Mouse (Mus musculus) midbrain, embryonic 14.5 days (tissue): ENCODE measurements at regions not wholly inside any gene's neighbourhood (a gene's known extent, or its start where the extent isn't known, plus 50 kb on each side); places are given as distances from the start of the nearest gene placed in this dataset.

ENCODE experiments used
- ATAC-seq: fragments of 200-750 bp; cut with Nextera tagmentation; 2 replicates; pipeline ENCODE4 v1.8.0; 2017; ENCODE audit warnings: moderate number of reproducible peaks, moderate library complexity; ENCODE audit not compliant: low FRiP score, low TSS enrichment
- DNase-seq: peaks from one replicate; pipeline ENCODE4 v3.0.0-alpha.2; 2015
- H3K27ac ChIP-seq: fragments of 300-500 bp; sonication (generic); replicated peaks from 2 replicates; pipeline ENCODE4 v1.5.1; 2014; ENCODE audit warnings: mild to moderate bottlenecking, low read depth, low read length, moderate library complexity
- H3K27me3 ChIP-seq: fragments of 300-500 bp; sonication (generic); 2 replicates; pipeline ENCODE4 v1.6.1; 2014; ENCODE audit warnings: low read length, control low read depth, mixed read lengths; ENCODE audit not compliant: control insufficient read depth, insufficient read depth
- H3K36me3 ChIP-seq: fragments of 300-500 bp; sonication (generic); 2 replicates; pipeline ENCODE4 v1.6.1; 2014; ENCODE audit warnings: low read length, control low read depth; ENCODE audit not compliant: control insufficient read depth, insufficient read depth
- H3K4me1 ChIP-seq: fragments of 300-500 bp; sonication (generic); 2 replicates; pipeline ENCODE4 v1.6.1; 2014; ENCODE audit warnings: mild to moderate bottlenecking, antibody characterized with exemption, low read length, control low read depth; ENCODE audit not compliant: control insufficient read depth, insufficient read depth
- H3K4me2 ChIP-seq: fragments of 300-500 bp; sonication (generic); 2 replicates; pipeline ENCODE4 v1.6.1; 2014; ENCODE audit warnings: mild to moderate bottlenecking, low read length, moderate library complexity
- H3K4me3 ChIP-seq: fragments of 300-500 bp; sonication (generic); replicated peaks from 2 replicates; pipeline ENCODE4 v1.5.1; 2014; ENCODE audit warnings: low read depth, low read length
- H3K9ac ChIP-seq: fragments of 300-500 bp; sonication (generic); replicated peaks from 2 replicates; pipeline ENCODE4 v1.6.1; 2014; ENCODE audit warnings: mild to moderate bottlenecking, low read length, moderate library complexity
- H3K9me3 ChIP-seq: fragments of 300-500 bp; sonication (generic); 2 replicates; pipeline ENCODE4 v1.6.1; 2016; ENCODE audit warnings: low read length, control low read depth, mixed read lengths; ENCODE audit not compliant: control insufficient read depth
- WGBS: fragments of 180-500 bp; shearing (Covaris S2); extraction: QIAGEN DNeasy Blood & Tissue Kit; methylation state at CpG from one replicate; pipeline ENCODE4 v1.1.7; 2014; 5-methylcytosine and 5-hydroxymethylcytosine counted together

DNA sequence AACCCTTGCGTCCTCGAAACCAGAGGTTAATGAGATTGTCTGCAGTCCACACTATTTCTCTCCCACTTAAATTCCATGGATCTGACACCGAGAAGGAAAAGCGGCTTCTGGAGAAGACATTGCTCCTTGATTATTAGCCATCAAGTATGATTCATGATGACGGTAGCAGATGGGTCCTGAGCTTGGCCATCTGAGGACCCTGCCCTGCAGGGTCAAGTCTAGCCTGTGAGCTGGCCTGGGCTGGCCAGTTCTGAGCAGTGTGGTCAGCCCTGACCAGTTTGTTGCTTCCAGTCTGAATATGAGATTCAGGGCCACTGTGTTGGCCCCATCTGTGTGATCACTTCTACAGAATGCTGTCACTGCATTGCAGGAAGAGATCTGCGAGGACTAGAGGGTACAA, 1275.9 kb upstream of the A1bg start:
- Histone ChIP-seq H3K4me1 (no peaks in the 10 kb centered on the region), H3K27me3 (no peaks in the 10 kb centered on the region), H3K36me3 (no peaks in the 10 kb centered on the region), H3K4me3 (no peak overlapping the region), H3K4me2 (no peak overlapping the region), H3K9ac (no peak overlapping the region), H3K27ac (no peak overlapping the region), H3K9me3 (no peaks in the 10 kb centered on the region)
- DNase-seq: no peak
- 97% methylated on average over 6 of the region's 6 CpGs for WGBS
- ATAC-seq: no peak

DNA sequence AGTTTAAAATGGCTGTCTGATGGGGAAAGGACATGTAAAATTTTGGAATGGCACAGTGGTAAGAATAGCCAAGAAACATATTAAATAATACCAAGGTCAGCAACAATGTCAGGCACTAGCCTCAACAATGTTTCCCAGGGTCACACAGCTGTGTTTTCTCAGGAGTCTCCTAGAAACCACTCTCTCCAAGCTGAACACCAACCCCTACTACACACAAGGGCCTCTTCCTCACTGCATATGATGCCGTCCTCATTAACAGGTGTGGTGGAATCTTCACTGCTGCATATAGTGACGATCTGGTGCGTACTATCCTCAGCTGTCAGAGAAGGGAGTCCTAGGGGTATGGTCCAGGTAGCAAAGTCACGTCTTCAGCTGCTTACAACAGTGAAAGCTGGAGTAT, 1275.4 kb upstream of the A1bg start:
- Histone ChIP-seq H3K9me3 (no peaks in the 10 kb centered on the region), H3K4me1 (no peaks in the 10 kb centered on the region), H3K4me2 (no peak overlapping the region), H3K27ac (no peak overlapping the region), H3K4me3 (no peak overlapping the region), H3K27me3 (no peaks in the 10 kb centered on the region), H3K9ac (no peak overlapping the region), H3K36me3 (no peaks in the 10 kb centered on the region)
- 93% methylated on average over 4 of the region's 4 CpGs for WGBS
- ATAC-seq: no peak
- DNase-seq: no peak

DNA sequence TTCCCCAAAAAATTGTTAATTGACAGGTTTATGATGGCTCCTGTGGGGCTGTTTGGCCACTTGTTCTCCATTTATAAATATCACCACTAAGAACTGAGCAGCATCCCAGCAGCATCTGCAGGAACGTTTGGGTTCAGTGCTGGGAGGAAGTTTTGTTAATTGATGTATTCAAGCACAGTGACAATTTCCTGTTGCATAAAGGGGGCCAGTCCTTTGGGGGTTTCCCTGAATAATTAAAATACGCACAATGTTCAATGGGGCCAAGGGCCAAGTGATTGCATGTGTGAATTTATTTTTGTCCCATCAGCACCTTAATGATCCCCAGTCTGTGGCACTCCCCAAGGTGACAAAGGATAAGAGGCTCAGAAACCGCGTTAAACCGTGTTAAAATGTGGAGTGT, 1272.6 kb upstream of the A1bg start:
- no peak overlapping the region for H3K4me2 ChIP-seq
- ATAC-seq: no peak
- 76% methylated on average over 5 of the region's 5 CpGs for WGBS
- H3K4me3 ChIP-seq: no peak overlapping the region
- no peak overlapping the region for H3K9ac ChIP-seq
- no peaks in the 10 kb centered on the region for H3K36me3 ChIP-seq
- H3K9me3 ChIP-seq: no peaks in the 10 kb centered on the region
- H3K27ac ChIP-seq: no peak overlapping the region
- no peaks in the 10 kb centered on the region for H3K27me3 ChIP-seq
- no peaks in the 10 kb centered on the region for H3K4me1 ChIP-seq
- no peak for DNase-seq

DNA sequence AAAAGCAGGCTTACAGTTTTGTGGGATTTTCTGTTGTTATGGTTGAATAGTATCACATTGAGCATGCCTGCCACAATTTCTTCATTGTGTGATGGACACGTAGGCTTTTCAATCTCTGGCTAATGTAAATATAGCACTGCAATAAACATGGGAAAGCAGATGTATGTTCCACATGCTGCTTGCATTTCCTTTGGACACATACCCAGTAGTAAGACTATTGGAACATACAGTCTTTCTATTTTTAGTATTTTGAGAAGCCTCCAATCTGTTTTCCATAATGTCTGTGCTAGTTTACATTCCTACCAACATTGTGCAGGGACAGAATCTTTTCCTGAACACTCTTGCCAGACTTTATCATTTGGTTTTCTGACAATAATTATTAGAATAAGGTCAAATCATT, 1269.9 kb upstream of the A1bg start:
- ATAC-seq: no peak

DNA sequence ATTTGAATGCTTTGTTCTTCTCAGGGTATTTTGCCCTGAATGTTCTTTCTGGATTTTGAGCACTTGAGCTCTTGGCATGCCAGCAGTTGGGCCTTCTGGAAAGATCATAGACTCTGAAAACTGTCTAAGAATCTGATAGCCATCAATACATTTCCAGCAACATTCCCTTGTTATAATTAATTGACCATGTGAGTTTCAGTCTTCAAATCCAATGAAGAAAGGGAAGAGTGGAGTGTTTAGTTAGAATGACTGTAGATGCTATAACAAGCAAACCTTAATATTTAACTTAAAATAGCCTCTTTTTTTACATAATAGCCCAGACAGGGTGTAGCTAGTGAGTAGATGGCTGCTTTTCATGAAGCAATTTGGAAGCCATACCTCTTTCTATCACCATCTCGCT, 1268.8 kb upstream of the A1bg start:
- DNase-seq (no peak), ATAC-seq (no peak)
- Histone ChIP-seq H3K4me2 (no peak overlapping the region), H3K4me3 (no peak overlapping the region), H3K36me3 (no peaks in the 10 kb centered on the region), H3K9me3 (no peaks in the 10 kb centered on the region), H3K9ac (no peak overlapping the region), H3K4me1 (no peaks in the 10 kb centered on the region), H3K27me3 (no peaks in the 10 kb centered on the region), H3K27ac (no peak overlapping the region)
- 94% methylated on average over 1 of the region's 1 CpGs for whole genome bisulfite sequencing

More for the DNA sequence above, 1269.9 kb upstream of the A1bg start:
- H3K4me3 ChIP-seq: no peak overlapping the region
- H3K9me3 ChIP-seq: no peaks in the 10 kb centered on the region
- no peak overlapping the region for H3K27ac ChIP-seq
- WGBS: 98% methylated on average over 1 of the region's 1 CpGs
- no peaks in the 10 kb centered on the region for H3K27me3 ChIP-seq
- H3K4me1 ChIP-seq: no peaks in the 10 kb centered on the region
- no peak overlapping the region for H3K4me2 ChIP-seq
- no peaks in the 10 kb centered on the region for H3K36me3 ChIP-seq
- H3K9ac ChIP-seq: no peak overlapping the region
- no peak for DNase-seq

DNA sequence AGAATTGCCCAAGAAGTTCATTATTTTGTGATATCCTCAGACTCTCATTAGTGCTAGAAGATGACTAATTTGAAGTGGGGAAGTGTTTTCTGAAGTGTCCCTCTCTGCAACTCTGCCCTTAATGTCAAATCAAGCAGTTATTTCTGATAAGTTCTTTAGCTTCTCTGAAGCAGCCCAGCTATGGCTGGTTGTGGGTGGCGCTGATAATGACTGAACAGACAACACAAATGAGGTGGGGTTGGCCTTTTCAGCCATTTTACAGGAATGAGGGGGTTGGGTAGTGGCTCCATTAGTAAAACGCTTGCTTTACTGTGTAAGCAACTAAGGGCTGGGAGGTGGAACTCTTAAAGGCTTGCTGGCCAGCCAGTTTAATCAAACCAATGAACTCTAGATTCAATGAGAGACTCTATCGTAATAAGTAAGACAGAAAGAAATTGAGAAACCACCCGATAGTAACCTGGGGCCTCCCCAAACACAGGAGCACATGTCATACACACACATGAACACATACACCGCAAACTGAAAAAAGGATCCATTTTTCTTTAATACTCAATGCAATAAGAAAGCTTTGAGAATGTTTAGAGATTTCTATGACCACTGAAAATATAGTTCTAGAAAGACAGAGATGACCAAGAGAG, 1268.3 kb upstream of the A1bg start:
- WGBS: 93% methylated on average over 5 of the region's 5 CpGs
- no peak overlapping the region for H3K27ac ChIP-seq
- H3K4me3 ChIP-seq: no peak overlapping the region
- no peak overlapping the region for H3K9ac ChIP-seq
- ATAC-seq (no peak), DNase-seq (no peak)
- H3K9me3 ChIP-seq: no peaks in the 10 kb centered on the region
- H3K4me1 ChIP-seq: no peaks in the 10 kb centered on the region
- H3K36me3 ChIP-seq: no peaks in the 10 kb centered on the region
- H3K27me3 ChIP-seq: no peaks in the 10 kb centered on the region
- no peak overlapping the region for H3K4me2 ChIP-seq

DNA sequence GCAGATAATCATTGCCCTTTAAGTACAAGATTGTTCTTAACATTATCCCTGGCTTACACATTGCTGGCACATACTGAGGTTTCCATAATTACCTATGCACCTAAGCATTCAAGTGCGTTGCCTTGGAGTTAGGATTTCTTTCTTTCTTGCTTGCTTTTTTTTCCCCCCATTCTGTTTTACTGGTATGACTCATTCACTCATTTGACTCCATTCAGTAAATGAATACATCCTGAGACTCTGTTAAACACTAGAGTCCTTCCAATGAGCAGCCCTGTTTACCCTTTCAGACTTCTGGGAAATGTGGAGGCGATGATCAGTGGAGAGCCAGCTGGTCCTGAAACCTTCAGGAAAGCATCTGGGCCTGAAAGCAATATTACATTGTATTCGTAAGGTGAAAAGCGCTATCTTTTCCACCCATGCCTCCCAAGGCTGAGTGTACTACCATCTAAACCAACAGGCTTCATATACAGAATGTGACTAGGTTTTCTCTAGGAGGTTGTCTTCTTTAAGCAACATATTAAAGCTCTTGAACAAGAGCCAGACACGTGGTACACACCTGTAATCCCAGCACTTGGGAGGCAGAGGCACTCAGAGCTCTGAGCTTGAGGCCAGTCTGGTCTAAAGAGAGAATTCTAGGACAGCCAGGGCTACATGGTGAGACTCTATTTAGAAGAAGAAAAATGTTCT, 1267.6 kb upstream of the A1bg start:
- WGBS: 88% methylated on average over 5 of the region's 5 CpGs
- H3K27me3 ChIP-seq: no peaks in the 10 kb centered on the region

DNA sequence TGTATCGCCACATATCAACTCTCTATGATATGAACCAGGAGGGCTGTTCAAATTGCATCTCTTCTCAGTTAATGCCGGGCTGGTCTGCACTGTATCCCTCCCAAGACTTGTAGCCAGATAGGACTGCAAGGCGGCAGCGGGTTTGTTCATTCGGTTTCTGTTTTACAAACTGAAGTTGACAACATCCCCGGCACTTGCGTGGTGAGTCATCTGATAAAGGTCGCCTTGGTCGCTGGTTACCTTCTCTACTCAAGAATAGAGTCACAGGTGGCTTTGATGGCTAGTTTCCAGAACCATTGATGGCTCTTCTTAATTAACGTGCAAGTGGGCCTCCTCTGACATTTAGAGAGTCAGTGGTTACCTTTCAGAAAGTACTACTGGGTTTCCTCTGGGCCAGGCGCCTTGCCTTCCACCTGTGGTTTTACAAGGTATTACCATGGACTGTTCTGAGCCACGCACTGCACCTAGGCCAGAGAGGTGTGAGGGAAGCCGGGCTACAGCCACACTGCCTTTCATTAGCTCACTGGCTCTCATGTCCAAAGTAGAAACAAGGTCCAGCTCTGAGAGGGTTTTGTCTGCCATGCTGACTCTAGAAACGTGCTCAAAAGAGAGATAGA, 1266.9 kb upstream of the A1bg start:
- Histone ChIP-seq H3K4me1 (no peaks in the 10 kb centered on the region), H3K36me3 (no peaks in the 10 kb centered on the region), H3K4me3 (no peak overlapping the region), H3K27me3 (no peaks in the 10 kb centered on the region), H3K4me2 (no peak overlapping the region), H3K9ac (no peak overlapping the region), H3K9me3 (no peaks in the 10 kb centered on the region), H3K27ac (no peak overlapping the region)
- no peak for ATAC-seq
- 91% methylated on average over 14 of the region's 14 CpGs for WGBS
- DNase-seq: no peak

More for the DNA sequence above, 1267.6 kb upstream of the A1bg start:
- DNase-seq (no peak), ATAC-seq (no peak)
- Histone ChIP-seq H3K4me2 (no peak overlapping the region), H3K4me1 (no peaks in the 10 kb centered on the region), H3K9me3 (no peaks in the 10 kb centered on the region), H3K27ac (no peak overlapping the region), H3K9ac (no peak overlapping the region), H3K4me3 (no peak overlapping the region), H3K36me3 (no peaks in the 10 kb centered on the region)

DNA sequence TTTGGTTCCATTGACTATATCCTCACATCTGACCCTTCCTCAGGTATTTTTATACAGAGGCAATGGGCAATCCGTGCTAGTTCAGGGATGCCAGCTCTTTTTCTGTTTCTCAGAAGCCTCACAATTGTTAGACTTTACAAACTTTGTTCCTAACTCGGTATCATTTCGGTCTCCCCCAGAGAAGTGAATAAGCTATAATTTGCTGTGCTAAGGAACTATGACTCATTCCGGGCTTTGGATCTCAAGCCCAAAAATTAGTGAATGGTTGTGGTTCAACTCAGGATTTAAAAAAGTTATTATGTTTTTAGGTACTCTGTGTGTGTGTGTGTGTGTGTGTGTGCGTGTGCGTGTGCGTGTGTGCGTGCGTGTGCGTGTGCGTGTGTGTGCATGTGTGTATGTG, 1263.7 kb upstream of the A1bg start:
- H3K9me3 ChIP-seq: no peaks in the 10 kb centered on the region
- H3K4me3 ChIP-seq: no peak overlapping the region
- H3K9ac ChIP-seq: no peak overlapping the region
- no peak overlapping the region for H3K4me2 ChIP-seq
- H3K4me1 ChIP-seq: no peaks in the 10 kb centered on the region
- WGBS: 89% methylated on average over 11 of the region's 11 CpGs
- DNase-seq (no peak), ATAC-seq (no peak)
- H3K27me3 ChIP-seq: no peaks in the 10 kb centered on the region
- no peaks in the 10 kb centered on the region for H3K36me3 ChIP-seq
- no peak overlapping the region for H3K27ac ChIP-seq
